Mouse (Mus musculus) liver, embryonic 11.5 days (tissue): ENCODE measurements around the gene Id3. TPM values are rescaled to one million over a fixed set of nuclear protein-coding genes. Genes with fewer than 3 reads are reported as not detected.
A peak's percentile ranks its signal among the peaks of the same experiment; 100 is the strongest.

Experiments used
- ATAC-seq: fragments of 200-750 bp; cut with Nextera tagmentation; replicated peaks from 2 replicates; pipeline ENCODE4 v1.8.0; 2017; ENCODE audit warnings: moderate number of reproducible peaks, mild to moderate bottlenecking, moderate TSS enrichment, moderate library complexity; ENCODE audit not compliant: low FRiP score
- DNase-seq: peaks from one replicate; pipeline ENCODE4 v3.0.0-alpha.2; 2017; ENCODE audit warnings: low spot score
- H3K27ac ChIP-seq: fragments of 300-500 bp; sonication (generic); 2 replicates; pipeline ENCODE4 v1.5.1; 2014; ENCODE audit warnings: mild to moderate bottlenecking, low read depth, low read length, control low read depth
- H3K27me3 ChIP-seq: fragments of 300-500 bp; sonication (generic); replicated peaks from 2 replicates; pipeline ENCODE4 v1.6.1; 2014; ENCODE audit warnings: low read length, mixed read lengths; ENCODE audit not compliant: control insufficient read depth, insufficient read depth
- H3K36me3 ChIP-seq: fragments of 300-500 bp; sonication (generic); 2 replicates; pipeline ENCODE4 v1.6.1; 2014; ENCODE audit warnings: mild to moderate bottlenecking, low read length, moderate library complexity, mixed read lengths; ENCODE audit not compliant: control insufficient read depth, insufficient read depth
- H3K4me1 ChIP-seq: fragments of 300-500 bp; sonication (generic); replicated peaks from 2 replicates; pipeline ENCODE4 v1.6.1; 2014; ENCODE audit warnings: low read length, mixed read lengths; ENCODE audit not compliant: control insufficient read depth, insufficient read depth
- H3K4me2 ChIP-seq: fragments of 300-500 bp; sonication (generic); 2 replicates; pipeline ENCODE4 v1.6.1; 2014; ENCODE audit warnings: mild to moderate bottlenecking, control low read depth, moderate library complexity
- H3K4me3 ChIP-seq: fragments of 300-500 bp; sonication (generic); 2 replicates; pipeline ENCODE4 v1.5.1; 2014; ENCODE audit warnings: low read depth, low read length, control low read depth
- H3K9ac ChIP-seq: fragments of 300-500 bp; sonication (generic); 2 replicates; pipeline ENCODE4 v1.6.1; 2014; ENCODE audit warnings: low read depth, low read length, control low read depth
- H3K9me3 ChIP-seq: fragments of 300-500 bp; sonication (generic); 2 replicates; pipeline ENCODE4 v1.6.1; 2016; ENCODE audit warnings: low read length, inconsistent platforms, mixed read lengths; ENCODE audit not compliant: control insufficient read depth
- WGBS: fragments of 180-500 bp; shearing (Covaris S2); extraction: QIAGEN DNeasy Blood & Tissue Kit; methylation state at CpG from one replicate; pipeline ENCODE4 v1.1.7; 2014; 5-methylcytosine and 5-hydroxymethylcytosine counted together
- polyA plus RNA-seq: library from polyadenylated mRNA; unstranded; fragments of >200 nt; fragmentation: Nextera tagmentation; extraction: Ambion mirVana; gene quantifications from 2 replicates; pipeline ENCODE4 v1.2.1, GENCODE M21; 2014

Gene Id3
- polyA plus RNA-seq, 1 experiment from 2014 or later: 200 TPM

DNA sequence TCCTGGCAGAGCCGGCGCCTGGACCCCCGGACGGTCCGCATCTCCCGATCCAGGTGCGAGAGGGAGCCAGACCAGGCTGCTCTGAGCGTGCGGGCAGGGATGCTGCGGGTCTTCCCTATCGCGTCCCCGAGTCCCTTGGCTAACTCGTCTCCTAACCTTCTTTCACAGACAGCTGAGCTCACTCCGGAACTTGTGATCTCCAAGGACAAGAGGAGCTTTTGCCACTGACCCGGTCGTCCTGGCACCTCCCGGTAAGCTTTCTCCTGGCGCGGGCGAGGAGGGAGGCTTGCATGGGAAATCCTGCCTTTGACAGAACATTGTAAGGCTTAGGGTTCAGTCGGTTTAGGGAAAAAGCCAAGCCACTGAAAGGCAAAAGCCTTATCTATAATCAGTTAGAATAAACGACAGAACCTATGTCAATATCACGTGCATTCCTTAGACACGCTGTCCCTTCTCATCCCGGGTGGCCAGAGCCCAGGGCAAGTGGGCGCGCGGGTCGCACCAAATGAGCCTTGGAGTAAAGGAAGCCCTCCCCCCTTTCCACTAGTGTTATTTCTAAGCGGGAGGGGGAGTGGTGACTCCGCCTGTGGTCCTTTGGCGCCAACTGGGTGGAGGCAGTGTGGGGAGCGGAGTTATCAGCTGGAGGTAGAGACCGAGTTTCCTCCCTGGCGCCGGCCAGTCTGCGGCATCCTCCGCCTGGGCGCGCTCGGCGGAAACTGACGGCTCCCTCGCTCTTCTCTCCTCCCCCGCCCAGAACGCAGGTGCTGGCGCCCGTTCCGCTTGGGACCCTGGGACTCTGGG, 1.0 kb downstream of the Id3 start:
- WGBS: under 1% methylated on average over 50 of the region's 50 CpGs
- peak overlapping the region; percentile 61 for H3K4me3 ChIP-seq
- H3K4me1 ChIP-seq: peaks cover 55% of the 10 kb centered on the region
- DNase-seq: peak; percentile 77
- no peaks in the 10 kb centered on the region for H3K9me3 ChIP-seq
- ATAC-seq: peak; percentile 21
- H3K9ac ChIP-seq: peak overlapping the region; percentile 76
- H3K36me3 ChIP-seq: no peaks in the 10 kb centered on the region
- peak overlapping the region; percentile 74 for H3K4me2 ChIP-seq
- peak overlapping the region; percentile 86 for H3K27ac ChIP-seq
- peaks cover 80% of the 10 kb centered on the region for H3K27me3 ChIP-seq

DNA sequence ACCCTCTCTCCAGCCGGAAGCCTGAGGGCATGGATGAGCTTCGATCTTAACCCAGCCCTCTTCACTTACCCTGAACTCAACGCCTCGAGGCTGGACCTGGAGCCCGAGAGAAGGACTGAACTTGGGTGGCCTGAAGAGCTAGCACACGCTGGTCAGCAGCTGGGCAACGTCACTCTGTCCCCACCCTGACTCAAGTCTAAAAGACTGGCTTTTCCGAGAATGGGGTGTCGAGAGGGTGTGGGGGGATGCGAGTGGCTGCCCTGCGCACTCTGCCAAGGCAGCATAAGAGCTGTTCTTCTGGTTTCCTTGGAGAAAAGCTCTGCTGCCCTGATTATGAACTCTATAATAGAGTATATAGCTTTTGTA, 1.6 kb downstream of the Id3 start:
- peak overlapping the region; percentile 86 for H3K27ac ChIP-seq
- no peaks in the 10 kb centered on the region for H3K36me3 ChIP-seq
- peak overlapping the region; percentile 76 for H3K9ac ChIP-seq
- H3K9me3 ChIP-seq: no peaks in the 10 kb centered on the region
- 2% methylated on average over 11 of the region's 11 CpGs for WGBS
- peaks cover 78% of the 10 kb centered on the region for H3K27me3 ChIP-seq
- H3K4me2 ChIP-seq: peak overlapping the region; percentile 74
- DNase-seq (no peak), ATAC-seq (no peak)
- H3K4me1 ChIP-seq: peaks cover 50% of the 10 kb centered on the region
- peak overlapping the region; percentile 61 for H3K4me3 ChIP-seq

DNA sequence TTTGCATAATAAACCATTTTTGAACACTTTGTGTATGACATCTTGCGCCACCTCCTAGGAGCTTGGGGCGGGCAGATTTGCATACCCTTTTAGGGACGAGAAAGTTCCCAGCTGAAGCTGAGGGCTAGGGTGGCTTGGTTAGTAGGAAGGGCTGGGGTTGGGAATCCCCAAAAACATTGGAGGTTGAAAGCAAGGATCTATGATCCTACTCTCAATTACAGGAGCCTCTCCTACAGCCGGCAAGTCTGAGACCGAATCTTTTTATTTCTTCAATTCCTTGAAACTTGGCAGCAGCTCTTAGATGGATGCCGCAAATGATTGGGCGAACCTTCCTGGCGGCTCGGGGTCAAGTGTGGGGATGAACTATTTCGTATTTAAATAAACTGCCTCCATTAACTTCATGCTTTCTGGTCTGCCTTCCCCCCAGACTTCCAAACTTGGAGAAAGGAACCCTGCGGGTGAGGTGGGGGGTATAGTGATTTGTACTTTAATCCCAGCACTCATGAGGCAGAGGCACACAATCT, 2.1 kb downstream of the Id3 start:
- ATAC-seq (no peak), DNase-seq (no peak)
- peak overlapping the region; percentile 86 for H3K27ac ChIP-seq
- H3K9ac ChIP-seq: peak overlapping the region; percentile 76
- H3K27me3 ChIP-seq: peaks cover 76% of the 10 kb centered on the region
- 24% methylated on average over 11 of the region's 11 CpGs for WGBS
- H3K36me3 ChIP-seq: no peaks in the 10 kb centered on the region
- H3K4me3 ChIP-seq: peak overlapping the region; percentile 61
- H3K4me1 ChIP-seq: peaks cover 46% of the 10 kb centered on the region
- H3K4me2 ChIP-seq: peak overlapping the region; percentile 74
- no peaks in the 10 kb centered on the region for H3K9me3 ChIP-seq

DNA sequence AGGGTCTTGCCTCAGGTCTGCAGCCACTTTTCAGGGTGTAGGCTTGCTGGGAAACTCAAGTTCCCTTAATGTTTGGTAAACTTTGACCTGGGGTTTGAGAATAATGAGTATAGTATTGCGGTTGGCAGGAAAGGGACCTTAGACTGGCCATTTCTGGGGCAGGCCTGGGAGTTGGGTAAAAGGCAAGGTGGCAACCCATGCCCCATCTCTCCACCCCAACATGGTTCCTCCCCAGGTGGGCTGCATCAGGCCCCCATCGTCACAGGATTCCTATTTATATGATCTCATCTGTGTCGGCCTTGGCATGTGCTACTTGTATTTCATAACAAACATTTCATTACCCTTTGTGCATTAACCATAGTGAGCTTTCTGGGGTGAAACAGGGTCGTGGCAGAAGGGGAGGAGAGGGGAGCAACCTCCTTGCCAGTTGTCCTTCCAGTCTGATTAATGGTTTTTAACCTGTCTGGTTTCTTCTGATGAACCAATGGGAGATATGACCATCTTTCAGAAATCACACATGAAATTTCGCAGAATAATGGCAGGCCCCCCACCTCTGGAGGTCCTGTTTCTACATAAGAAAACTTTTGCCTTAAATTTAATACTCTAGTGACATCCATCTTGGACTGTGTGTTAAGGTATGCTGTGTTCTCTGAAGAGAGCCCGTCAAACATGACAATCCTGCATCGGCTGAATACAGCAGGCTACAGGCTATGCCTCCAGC, 2.9 kb downstream of the Id3 start:
- peaks cover 70% of the 10 kb centered on the region for H3K27me3 ChIP-seq
- peak overlapping the region; percentile 86 for H3K27ac ChIP-seq
- peak overlapping the region; percentile 76 for H3K9ac ChIP-seq
- 34% methylated on average over 7 of the region's 7 CpGs for WGBS
- peaks cover 43% of the 10 kb centered on the region for H3K4me1 ChIP-seq
- peak overlapping the region; percentile 61 for H3K4me3 ChIP-seq
- no peaks in the 10 kb centered on the region for H3K36me3 ChIP-seq
- no peaks in the 10 kb centered on the region for H3K9me3 ChIP-seq
- peak overlapping the region; percentile 74 for H3K4me2 ChIP-seq
- ATAC-seq: no peak
- no peak for DNase-seq

DNA sequence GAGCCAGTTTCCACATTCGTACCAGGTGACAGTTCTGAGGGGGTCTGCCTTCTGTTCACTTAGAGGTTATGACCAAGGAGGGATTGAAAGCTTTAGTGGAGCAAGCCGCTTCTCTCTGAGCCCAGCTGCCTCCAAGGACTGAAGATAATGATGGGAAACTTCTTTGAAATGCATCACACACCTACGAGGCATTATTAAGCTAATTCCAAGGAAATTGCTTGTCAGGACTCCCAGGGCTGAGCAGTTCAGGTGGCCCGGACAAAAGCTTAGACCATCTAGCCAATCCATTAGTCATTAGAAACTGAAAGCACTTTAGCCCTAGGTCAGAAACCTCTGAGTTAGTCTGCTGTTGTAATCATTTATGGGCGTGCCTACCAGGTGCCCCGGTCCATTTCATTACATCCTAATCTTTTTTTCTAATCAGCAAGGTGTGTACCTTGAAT, 3.4 kb downstream of the Id3 start:
- H3K4me2 ChIP-seq: peak overlapping the region; percentile 74
- H3K9ac ChIP-seq: peak overlapping the region; percentile 26; the same call in 1 of the 2 replicates
- peaks cover 41% of the 10 kb centered on the region for H3K4me1 ChIP-seq
- peak overlapping the region; percentile 86; the same call in 1 of the 2 replicates for H3K27ac ChIP-seq
- peak overlapping the region; percentile 61; the same call in 1 of the 2 replicates for H3K4me3 ChIP-seq
- DNase-seq: no peak
- no peaks in the 10 kb centered on the region for H3K9me3 ChIP-seq
- peaks cover 68% of the 10 kb centered on the region for H3K27me3 ChIP-seq
- WGBS: 15% methylated on average over 6 of the region's 6 CpGs
- no peak for ATAC-seq
- no peaks in the 10 kb centered on the region for H3K36me3 ChIP-seq

DNA sequence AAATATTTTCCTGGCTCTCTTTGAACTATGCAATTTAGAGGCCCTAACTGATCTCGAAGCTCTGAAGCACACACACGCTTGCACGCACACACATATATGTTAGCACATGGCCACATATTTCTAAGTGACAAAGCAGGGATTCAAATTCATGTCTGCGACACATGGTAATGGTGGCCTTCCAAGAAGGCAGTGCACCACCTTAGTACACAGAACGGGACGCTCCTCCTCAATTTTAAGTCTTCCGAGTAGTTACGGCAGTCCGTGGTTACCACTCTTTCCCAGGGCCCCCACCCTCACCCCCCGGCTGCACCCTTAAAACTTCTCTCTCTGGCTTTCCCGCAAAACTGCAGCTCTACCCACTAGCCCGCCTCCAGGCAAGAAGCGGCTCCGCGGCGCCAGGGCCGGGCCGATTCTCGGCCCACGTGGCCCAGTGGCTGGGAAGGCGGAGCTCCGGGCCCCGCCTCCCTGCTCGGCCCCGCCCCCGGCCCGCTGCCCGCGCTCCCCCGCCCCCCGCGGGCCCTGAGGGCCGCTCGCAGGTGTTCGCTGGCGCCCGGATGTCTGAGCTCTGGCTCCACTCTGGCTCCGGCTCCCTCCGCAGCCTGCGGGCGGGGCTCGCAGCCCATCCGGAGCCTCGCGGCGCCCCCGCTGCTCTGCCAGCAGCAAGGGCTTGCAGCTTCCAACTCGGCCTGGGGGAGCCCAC, 4.3 kb downstream of the Id3 start:
- peaks cover 59% of the 10 kb centered on the region for H3K27me3 ChIP-seq
- H3K27ac ChIP-seq: peak overlapping the region; percentile 56
- H3K4me2 ChIP-seq: peak overlapping the region; percentile 74
- WGBS: 3% methylated on average over 36 of the region's 48 CpGs
- H3K9ac ChIP-seq: peak overlapping the region; percentile 43
- peak overlapping the region; percentile 43 for H3K4me3 ChIP-seq
- H3K4me1 ChIP-seq: peaks cover 33% of the 10 kb centered on the region
- ATAC-seq (peak; percentile 69), DNase-seq (peak; percentile 85)
- no peaks in the 10 kb centered on the region for H3K9me3 ChIP-seq
- H3K36me3 ChIP-seq: no peaks in the 10 kb centered on the region

DNA sequence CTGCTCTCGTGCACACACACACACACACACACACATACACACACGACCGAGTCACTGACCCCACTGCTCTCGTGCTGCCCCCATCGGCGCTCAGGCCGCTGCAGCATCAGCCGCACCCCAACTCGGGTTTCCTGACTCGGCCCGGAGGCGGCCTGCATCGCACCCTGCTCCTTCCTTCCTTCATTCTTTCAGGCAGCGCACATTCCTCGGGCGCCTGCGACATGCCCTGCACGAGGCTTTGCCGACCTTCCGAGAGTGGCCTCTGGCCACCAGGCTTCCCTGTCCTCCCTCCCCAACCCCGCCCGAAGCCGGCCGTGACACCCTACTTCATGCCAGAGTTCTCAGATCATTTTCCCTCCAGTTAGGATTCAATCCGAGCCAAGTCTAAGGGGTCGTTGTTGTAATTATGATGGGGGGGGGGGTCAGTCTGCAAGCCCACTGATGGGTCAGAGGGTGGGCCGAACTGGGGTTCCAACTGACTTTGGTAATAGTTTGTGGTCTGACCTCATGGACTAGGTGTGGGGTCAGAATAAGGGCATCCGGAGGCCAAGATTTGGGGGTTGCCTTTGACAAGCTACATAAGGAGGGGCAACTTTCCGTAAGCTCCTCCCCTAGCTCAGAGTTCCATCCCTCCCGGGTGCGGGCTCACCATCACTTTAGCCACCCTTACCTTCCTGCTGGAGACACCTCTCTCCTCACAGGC, 5.2 kb downstream of the Id3 start:
- H3K27ac ChIP-seq: peak overlapping the region; percentile 56
- 0 out of 2 replicates have a peak, but pooled peaks have one; percentile 1 for ATAC-seq
- 11% methylated on average over 31 of the region's 31 CpGs for WGBS
- H3K4me2 ChIP-seq: peak overlapping the region; percentile 74
- no peak overlapping the region for H3K9ac ChIP-seq
- H3K4me3 ChIP-seq: peak overlapping the region; percentile 43
- DNase-seq: no peak
- no peaks in the 10 kb centered on the region for H3K36me3 ChIP-seq
- peaks cover 29% of the 10 kb centered on the region for H3K4me1 ChIP-seq
- H3K27me3 ChIP-seq: peaks cover 50% of the 10 kb centered on the region
- H3K9me3 ChIP-seq: no peaks in the 10 kb centered on the region

DNA sequence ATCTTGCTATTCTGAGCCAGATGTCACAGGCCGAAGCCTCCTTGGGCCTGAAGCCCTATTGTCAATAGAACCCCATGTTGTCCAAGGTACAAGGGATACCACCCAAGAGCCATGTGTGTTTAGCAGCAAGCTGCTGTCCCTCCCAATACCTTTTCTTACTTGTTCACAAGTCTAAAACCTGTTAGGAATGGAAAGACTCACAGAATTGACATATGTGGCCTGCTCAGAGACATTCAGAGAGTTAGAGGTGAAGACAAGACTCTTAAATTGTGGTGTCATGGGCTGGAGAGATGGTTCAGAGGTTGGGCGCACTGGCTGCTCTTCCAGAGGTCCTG, 5.7 kb downstream of the Id3 start:
- Histone ChIP-seq H3K4me2 (no peak overlapping the region), H3K9ac (no peak overlapping the region), H3K27ac (0 out of 2 replicates have a peak overlapping the region, but pooled peaks have one; percentile 56), H3K27me3 (peaks cover 45% of the 10 kb centered on the region), H3K36me3 (no peaks in the 10 kb centered on the region), H3K4me1 (peaks cover 26% of the 10 kb centered on the region), H3K9me3 (no peaks in the 10 kb centered on the region), H3K4me3 (no peak overlapping the region)
- no peak for ATAC-seq
- DNase-seq: no peak
- 85% methylated on average over 2 of the region's 2 CpGs for WGBS
